Mouse (Mus musculus): Measurements from ENCODE around the gene Lrg1.

The Lrg1 gene

DNA sequence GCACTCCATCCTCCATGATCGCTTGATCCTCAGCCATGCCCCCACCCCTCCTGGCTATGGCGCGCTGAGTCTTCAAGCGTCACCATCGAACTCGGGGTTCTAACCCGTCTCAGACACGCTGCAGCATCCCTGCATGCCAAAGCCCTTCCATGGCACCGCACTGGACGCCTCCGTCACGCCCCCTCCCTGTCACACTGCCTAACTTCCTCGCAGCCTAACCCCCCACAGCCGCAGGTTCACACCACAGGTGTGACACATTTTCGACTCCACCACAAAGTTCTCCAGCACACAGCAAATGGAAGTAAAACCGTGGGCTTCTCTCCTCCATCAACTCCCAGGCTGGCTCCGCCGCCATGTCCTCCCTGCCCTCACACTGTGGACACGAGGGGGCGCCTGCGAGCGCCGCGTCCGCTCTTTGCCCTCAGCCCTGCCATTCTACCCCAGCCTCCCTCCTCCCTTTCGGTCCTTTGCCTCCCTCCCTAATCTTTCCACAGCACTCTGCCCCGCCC lies 12.7 kb upstream of the Lrg1 start:
- DNase-seq: peak; percentile 80 to 86

- DNase-seq: peak; percentile 63 to 75
Measured at GRCm38 (mm10) chr17:56133457-56134363, 11.9 kb upstream of the Lrg1 start.

GRCm38 (mm10) chr17:56132661-56133060 lies 10.9 kb upstream of the Lrg1 start:
- peak; percentile 80 for DNase-seq

- peak; percentile 85 to 86 for DNase-seq
Measured at GRCm38 (mm10) chr17:56131814-56132213, 10.0 kb upstream of the Lrg1 start.

DNA sequence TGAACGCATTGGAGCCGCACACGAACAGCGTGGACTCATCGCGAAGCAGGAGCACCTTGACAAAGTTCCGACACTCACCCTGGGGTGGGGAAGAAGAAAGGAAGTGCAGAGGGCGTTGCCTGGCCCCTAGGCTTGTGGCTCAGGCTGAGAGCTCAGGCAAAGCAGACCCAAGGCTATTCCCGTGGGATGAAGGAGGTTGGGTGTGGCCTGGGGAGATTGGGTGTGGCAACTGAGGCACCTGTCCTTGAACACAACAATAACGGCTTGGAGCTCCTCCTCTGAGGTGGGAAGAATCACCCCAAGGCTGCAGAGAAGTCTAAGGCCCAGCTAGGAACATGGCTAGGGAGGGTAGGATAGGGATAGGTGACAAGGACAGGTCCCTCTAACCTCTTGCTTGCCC lies 9.3 kb upstream of the Lrg1 start:
- no peak for DNase-seq

DNA sequence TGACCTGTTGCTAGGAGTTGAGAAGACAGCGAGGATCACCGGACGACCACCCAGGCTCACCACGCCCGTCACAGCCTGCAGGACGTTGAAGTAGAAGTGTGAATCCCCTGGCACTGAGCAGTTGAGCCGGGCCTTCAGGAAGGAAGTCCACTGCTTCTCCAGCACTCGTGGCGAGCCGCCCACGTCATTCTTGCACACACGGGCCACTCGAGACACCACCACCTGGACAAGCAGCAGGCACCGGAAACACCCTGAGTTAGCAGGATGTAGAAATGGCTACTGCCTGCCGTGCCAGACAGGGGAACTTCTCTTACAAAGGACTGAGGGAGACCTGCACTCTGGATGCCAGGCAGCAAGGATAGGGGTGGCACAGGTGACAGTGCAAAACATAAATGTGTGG lies 6.4 kb upstream of the Lrg1 start:
- DNase-seq: no peak

- no peak for DNase-seq
Measured at GRCm38 (mm10) chr17:56126175-56126574, 4.4 kb upstream of the Lrg1 start.

DNA sequence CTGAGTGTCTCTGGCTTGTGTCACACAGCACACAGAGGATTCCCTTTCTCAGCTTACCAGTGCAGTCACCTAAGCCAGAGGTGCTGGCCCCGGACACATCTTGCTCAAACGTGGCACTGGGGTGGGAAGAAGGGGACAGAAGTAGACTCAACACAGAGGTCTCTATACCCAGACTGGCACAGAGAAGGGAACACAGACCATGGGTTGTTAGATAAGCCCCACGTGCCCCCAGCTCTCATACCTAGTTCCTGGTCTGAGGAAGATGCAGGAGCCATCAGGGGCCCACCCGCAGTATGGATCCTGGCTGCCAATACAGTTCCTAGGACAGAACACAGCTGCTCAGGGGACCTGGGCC lies 3.5 kb upstream of the Lrg1 start:
- no peak for DNase-seq

DNA sequence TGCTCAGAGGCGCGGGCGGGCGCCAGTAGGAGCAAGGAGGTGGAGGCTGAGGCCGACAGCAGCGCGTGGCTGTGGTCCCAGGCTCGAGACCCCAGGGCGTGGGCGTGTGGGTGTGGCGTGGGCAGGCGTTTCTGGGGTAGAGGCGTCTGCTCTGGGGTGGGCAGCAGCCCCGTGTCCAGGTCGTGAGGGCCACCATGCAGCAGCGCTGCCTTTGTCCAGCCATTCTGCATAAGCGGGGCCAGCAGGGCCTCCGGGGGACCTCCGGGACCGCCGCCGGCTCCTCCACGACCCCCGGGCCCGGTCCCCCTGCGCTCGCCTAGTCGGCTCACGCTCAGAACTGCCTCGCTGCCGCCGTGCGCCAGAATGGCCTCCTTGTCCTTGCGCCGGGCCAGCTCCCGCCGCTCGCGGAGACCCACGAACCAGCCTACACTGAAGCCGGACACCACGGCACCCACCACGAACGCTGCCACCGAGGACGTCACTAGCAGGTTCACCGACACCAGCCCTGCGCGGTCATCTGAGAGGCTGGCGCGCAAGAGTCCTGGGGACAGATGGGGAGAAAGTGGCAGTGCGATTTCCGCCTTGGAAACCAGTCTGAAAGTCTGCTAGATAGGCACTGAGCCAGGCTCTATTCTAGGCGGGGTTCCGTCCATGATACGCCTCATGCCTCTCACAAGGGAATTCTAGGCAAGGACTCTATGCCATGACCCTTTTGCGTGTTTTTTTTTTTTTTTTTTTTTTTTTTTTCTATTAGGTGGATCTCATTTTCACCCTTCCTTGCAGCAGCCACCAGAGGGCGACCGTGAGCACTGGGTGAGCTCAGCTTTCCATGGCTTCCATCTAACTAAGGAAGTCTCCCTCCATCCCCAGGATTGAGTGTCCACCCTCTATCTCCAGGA lies 2.8 kb upstream of the Lrg1 start:
- DNase-seq: peak; percentile 79 to 83

- no peak for DNase-seq
Measured at GRCm38 (mm10) chr17:56123681-56124340, 2.0 kb upstream of the Lrg1 start.

GRCm38 (mm10) chr17:56123161-56123560 lies 1.4 kb upstream of the Lrg1 start:
- no peak for DNase-seq

DNA sequence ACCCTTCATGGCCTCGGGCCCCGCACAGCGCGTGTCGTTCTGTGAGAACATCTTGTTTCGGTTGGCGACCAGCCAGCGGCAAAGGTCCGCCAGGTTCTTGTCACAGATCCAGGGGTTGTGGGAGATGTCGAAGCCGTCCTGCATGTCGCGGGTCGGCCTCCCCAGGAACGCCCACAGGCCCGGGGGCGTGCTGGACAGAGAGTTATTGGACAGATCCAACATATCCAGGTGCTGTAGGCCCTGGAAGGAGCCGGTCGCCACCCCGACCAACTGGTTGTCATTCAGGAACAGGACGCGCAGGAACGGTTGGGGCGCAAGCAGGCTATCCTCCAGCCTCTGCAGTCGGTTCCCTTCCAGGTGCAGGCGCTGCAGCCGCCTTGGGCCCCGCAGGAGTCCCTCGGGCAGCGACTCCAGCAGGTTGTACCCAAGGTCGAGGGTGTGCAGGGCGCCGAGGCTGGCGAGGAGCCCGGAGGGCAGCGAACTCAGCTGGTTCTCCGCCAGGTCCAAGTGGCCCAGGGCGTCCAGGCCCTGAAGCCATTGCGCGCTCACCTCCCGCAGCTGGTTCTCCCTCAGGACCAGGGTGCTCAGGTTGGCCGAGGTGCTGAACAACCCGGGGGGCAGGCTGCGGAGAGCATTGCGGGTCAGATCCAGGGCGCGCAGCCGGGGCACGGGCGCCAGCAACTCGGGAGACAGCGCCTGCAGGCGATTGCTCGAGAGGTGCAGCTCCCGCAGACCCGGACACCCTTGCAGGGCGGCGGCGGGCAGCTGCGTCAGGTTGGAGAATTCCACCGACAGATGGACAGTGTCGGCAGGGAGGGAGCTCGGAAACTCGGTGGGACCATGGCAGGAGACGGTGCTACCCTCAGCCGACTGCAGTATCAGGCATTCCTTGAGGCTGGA lies 1.6 kb downstream of the Lrg1 start:
- DNase-seq: peak; percentile 56 to 69

DNA sequence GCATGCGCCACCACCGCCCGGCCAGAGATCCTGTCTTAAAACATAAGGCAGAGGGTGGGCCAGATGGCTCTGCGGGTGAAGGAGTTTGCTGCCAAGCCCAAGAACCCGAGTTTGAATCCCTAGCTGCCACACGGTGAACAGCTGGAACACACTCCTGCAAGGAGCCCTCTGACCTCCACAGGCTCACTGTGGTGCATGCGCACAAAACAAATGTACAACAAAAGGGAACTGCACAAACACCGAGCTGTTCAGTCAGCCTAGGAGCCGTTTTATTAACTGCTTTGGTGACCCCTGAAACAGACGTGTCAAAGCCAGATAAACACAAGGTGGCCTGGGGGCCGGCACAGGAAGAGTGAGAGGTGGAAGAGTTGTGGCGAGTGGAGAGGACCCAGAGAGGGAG lies 2.4 kb downstream of the Lrg1 start:
- no peak for DNase-seq

- DNase-seq: peak; percentile 81 to 88
Measured at GRCm38 (mm10) chr17:56117251-56117710, 4.5 kb downstream of the Lrg1 start, which contains the start of gene Plin5. Gene Plin5 (minus strand): TSS chr17:56117596.

- DNase-seq: no peak
Measured at GRCm38 (mm10) chr17:56116193-56116592, 5.6 kb downstream of the Lrg1 start.

DNA sequence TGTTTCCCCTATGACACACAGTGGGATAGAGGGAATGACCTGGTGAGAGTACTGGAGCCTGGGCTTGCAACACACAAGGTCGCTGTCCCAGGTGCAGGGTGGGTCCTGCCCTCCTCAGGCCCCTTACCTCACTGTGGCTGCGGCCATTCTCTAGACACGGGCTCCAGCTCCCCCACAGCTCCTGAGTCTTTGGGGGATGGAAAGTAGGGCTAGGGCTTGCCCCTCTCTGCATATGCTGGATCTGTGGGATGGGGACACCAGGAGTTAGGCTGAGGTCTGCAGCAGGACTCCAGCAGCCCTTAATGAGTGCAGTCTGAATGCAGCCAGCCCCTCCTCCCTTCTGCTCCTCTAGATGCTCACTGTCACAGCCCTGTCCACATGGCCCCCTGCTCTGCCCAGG lies 9.1 kb downstream of the Lrg1 start:
- DNase-seq: no peak

GRCm38 (mm10) chr17:56111864-56112263 lies 9.9 kb downstream of the Lrg1 start:
- DNase-seq: peak; percentile 70 to 79

GRCm38 (mm10) chr17:56111021-56111420 lies 10.8 kb downstream of the Lrg1 start:
- no peak for DNase-seq

DNA sequence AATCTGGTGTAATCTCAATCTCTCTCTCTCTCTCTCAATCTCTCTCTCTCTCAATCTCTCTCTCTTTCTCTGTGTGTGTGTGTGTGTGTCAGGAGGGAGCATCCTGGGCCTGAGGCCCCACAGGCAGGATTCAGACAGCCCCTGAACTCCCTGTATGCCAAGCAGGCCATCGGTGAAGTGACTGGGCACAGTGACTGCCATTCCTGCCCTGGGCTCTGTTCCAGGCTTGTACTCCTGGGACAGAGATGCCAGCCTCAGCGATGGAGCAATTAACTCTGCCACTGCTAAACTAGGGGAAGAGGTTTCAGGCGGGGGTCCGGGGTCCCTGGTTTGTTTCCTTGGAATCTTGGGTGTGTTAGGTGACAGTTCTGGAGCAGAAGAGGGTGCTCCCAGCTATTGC lies 11.2 kb downstream of the Lrg1 start:
- DNase-seq: no peak

- DNase-seq: no peak
Measured at GRCm38 (mm10) chr17:56109219-56110051, 12.4 kb downstream of the Lrg1 start, which contains the start of gene Plin4. Gene Plin4 (minus strand): TSS chr17:56109803.

Data from kidney, postnatal 4 days (tissue).